Mouse (Mus musculus): Measurements from ENCODE around the gene Chga.

The Chga gene

DNA sequence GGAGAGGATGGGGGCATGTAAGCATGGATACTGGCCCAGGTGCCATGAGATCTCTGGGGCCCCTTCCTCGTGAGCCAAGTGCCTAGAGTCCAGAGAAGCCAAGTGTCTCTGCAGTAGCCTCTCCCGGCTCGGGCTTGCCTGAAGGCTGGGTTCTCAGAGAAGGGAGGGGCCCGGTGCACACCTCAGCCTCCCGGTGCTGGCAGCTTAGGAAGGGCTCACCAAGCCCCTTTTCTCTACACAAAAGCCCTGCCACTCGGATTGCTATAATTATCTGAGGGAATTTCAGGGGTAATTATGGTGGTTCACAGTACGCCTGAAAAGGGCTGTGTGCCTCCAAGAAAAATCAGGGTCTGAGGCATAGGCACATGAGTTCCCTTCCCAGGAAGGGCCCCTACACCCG is 47.1 kb downstream of the Chga start:
- no peak for DNase-seq

- no peak for DNase-seq
These were observed 47.7 kb downstream of the Chga start for GRCm38 (mm10) chr12:102602255-102603041.

GRCm38 (mm10) chr12:102605607-102606006 is 50.8 kb downstream of the Chga start:
- peak; percentile 21 to 48 for DNase-seq

DNA sequence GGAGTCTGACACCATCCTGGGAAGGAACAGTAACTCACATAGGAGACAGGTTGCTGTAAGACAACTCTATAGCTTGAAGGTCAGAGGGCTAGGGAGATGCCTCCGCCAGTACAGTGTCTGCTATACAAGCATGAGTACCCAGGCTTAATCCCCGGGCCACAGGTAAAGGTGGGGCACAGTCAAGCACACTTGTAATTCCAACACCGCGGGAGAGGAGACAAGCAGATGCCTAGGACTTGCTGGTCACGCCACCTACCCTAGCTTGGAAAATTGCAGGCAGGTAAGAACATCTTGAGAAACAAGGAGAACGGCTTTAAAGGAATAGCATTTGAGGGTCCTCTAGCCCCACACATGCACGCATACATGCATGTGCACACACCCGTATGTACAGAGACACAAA is 52.3 kb downstream of the Chga start:
- no peak for DNase-seq

DNA sequence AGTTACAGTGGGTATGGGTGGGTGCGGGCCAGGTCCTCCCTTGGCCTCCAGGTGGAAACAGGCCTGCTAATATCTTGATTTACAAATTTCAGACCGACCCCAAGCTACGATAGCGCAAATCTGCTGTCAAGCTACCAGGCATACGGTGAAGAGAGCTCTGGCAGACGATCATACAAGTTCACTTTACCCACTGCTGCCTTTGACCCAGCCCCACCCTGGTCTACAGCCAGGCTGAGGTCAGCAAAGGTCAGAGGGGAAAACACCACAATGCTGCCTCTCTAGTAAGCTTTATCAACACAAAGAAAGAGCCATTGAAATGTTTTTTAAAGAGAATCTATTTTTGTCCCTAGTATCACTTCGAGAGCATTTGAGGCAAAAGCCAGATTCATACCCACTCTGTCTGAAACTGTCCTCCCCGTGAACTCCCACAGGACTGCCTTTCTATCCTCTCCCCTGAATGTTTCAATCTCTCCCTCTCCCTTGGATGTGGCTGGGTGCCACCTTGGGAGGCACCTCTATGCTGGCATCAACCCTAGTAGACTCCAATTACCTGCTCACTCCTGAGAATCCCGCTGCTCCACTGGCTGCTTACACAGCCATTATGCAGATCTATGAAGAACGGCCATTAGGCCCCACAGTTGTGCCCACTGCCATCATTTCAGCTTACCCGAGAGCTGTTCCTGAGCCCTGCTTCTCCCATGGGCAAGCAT is 53.2 kb downstream of the Chga start:
- DNase-seq, result no peak

GRCm38 (mm10) chr12:102610927-102611326 is 56.2 kb downstream of the Chga start:
- DNase-seq, result no peak

DNA sequence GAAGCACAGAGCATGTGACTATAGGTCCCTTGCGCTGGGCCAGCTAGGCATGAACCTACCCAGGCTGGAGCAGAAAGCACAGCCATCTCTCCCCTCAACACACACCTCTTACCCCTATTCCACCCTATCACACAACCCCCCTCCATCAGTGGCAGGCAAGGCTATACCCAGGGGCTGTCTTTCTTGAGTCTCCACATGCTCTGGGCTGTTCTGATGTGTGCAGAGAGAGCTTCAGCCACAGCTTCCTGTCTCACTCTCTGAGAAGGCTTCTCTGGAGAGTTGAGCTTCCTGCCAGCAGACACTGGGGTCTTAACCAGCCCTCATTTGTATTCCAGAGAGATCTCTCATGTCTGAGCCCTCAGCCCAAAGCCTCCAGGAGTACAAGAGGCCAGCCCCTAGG is 57.7 kb downstream of the Chga start:
- peak; percentile 61 to 67 for DNase-seq

- DNase-seq, result no peak
These were observed 58.6 kb downstream of the Chga start for GRCm38 (mm10) chr12:102613411-102613810.
